Mouse (Mus musculus) heart, embryonic 12.5 days (tissue): ENCODE data around the gene 2700097O09Rik. TPM values are rescaled to one million over a fixed set of nuclear protein-coding genes. Genes with fewer than 3 reads are reported as not detected.

Experiments used
- ATAC-seq: fragments of 200-750 bp; cut with Nextera tagmentation; 2 replicates; pipeline ENCODE4 v1.8.0; 2017; ENCODE audit warnings: moderate TSS enrichment, moderate library complexity; ENCODE audit not compliant: insufficient number of reproducible peaks, low FRiP score
- H3K27ac ChIP-seq: fragments of 300-500 bp; sonication (generic); 2 replicates; pipeline ENCODE4 v1.5.1; 2016; ENCODE audit warnings: mild to moderate bottlenecking, moderate library complexity; ENCODE audit not compliant: poor library complexity, severe bottlenecking
- H3K27me3 ChIP-seq: fragments of 300-500 bp; sonication (generic); replicated peaks from 2 replicates; pipeline ENCODE4 v1.6.1; 2016; ENCODE audit warnings: mild to moderate bottlenecking, moderate library complexity
- H3K36me3 ChIP-seq: fragments of 300-500 bp; sonication (generic); 2 replicates; pipeline ENCODE4 v1.6.1; 2016; ENCODE audit warnings: mild to moderate bottlenecking, moderate library complexity
- H3K4me1 ChIP-seq: fragments of 300-500 bp; sonication (generic); replicated peaks from 2 replicates; pipeline ENCODE4 v1.6.1; 2016; ENCODE audit warnings: mild to moderate bottlenecking
- H3K4me2 ChIP-seq: fragments of 300-500 bp; sonication (generic); 2 replicates; pipeline ENCODE4 v1.6.1; 2016; ENCODE audit warnings: mild to moderate bottlenecking, moderate library complexity
- H3K4me3 ChIP-seq: fragments of 300-500 bp; sonication (generic); 2 replicates; pipeline ENCODE4 v1.5.1; 2016; ENCODE audit warnings: mild to moderate bottlenecking
- H3K9ac ChIP-seq: fragments of 300-500 bp; sonication (generic); 2 replicates; pipeline ENCODE4 v1.6.1; 2016; ENCODE audit warnings: mild to moderate bottlenecking, moderate library complexity
- H3K9me3 ChIP-seq: fragments of 300-500 bp; sonication (generic); replicated peaks from 2 replicates; pipeline ENCODE4 v1.6.1; 2016; ENCODE audit warnings: mild to moderate bottlenecking, moderate library complexity
- WGBS: fragments of 180-500 bp; shearing (Covaris S2); methylation state at CpG from one replicate; pipeline ENCODE4 v1.1.7; 2016; 5-methylcytosine and 5-hydroxymethylcytosine counted together
- polyA plus RNA-seq: library from polyadenylated mRNA; unstranded; fragments of >200 nt; fragmentation: Nextera tagmentation; extraction: Ambion mirVana; gene quantifications from 2 replicates; pipeline ENCODE4 v1.2.1, GENCODE M21; 2016

Gene 2700097O09Rik
- polyA plus RNA-seq, 1 experiment from 2014 or later: 26.8 TPM

- Histone ChIP-seq H3K9ac (no peak overlapping the region), H3K4me3 (no peak overlapping the region), H3K27ac (no peak overlapping the region), H3K9me3 (no peaks in the 10 kb centered on the region), H3K4me2 (no peak overlapping the region), H3K27me3 (no peaks in the 10 kb centered on the region), H3K36me3 (peaks cover 17% of the 10 kb centered on the region), H3K4me1 (peaks cover 21% of the 10 kb centered on the region)
- WGBS: 36% methylated on average over 6 of the region's 6 CpGs
- peak; percentile 51; the same call in 1 of the 2 replicates for ATAC-seq
These were observed 19.6 kb downstream of the 2700097O09Rik start for GRCm38 (mm10) chr12:55060212-55060898.

- no peaks in the 10 kb centered on the region for H3K9me3 ChIP-seq
- H3K27ac ChIP-seq: no peak overlapping the region
- H3K4me3 ChIP-seq: no peak overlapping the region
- no peaks in the 10 kb centered on the region for H3K27me3 ChIP-seq
- ATAC-seq: peak; percentile 68; the same call in 1 of the 2 replicates
- peaks cover 17% of the 10 kb centered on the region for H3K36me3 ChIP-seq
- 34% methylated on average over 3 of the region's 3 CpGs for WGBS
- no peak overlapping the region for H3K4me2 ChIP-seq
- peaks cover 21% of the 10 kb centered on the region for H3K4me1 ChIP-seq
- no peak overlapping the region for H3K9ac ChIP-seq
These were observed 20.1 kb downstream of the 2700097O09Rik start for GRCm38 (mm10) chr12:55059812-55060211.

- Histone ChIP-seq H3K4me3 (no peak overlapping the region), H3K27ac (no peak overlapping the region), H3K27me3 (no peaks in the 10 kb centered on the region), H3K9ac (no peak overlapping the region), H3K36me3 (peaks cover 17% of the 10 kb centered on the region), H3K4me1 (peaks cover 21% of the 10 kb centered on the region), H3K9me3 (no peaks in the 10 kb centered on the region), H3K4me2 (no peak overlapping the region)
- ATAC-seq: no peak
- 57% methylated on average over 6 of the region's 6 CpGs for WGBS
These were observed 20.9 kb downstream of the 2700097O09Rik start for GRCm38 (mm10) chr12:55058865-55059615.

- no peak overlapping the region for H3K27ac ChIP-seq
- no peak overlapping the region for H3K9ac ChIP-seq
- H3K4me3 ChIP-seq: no peak overlapping the region
- H3K4me2 ChIP-seq: no peak overlapping the region
- H3K36me3 ChIP-seq: peaks cover 17% of the 10 kb centered on the region
- 76% methylated on average over 2 of the region's 2 CpGs for WGBS
- no peaks in the 10 kb centered on the region for H3K27me3 ChIP-seq
- H3K4me1 ChIP-seq: peaks cover 27% of the 10 kb centered on the region
- ATAC-seq: no peak
- H3K9me3 ChIP-seq: no peaks in the 10 kb centered on the region
These were observed 23.2 kb downstream of the 2700097O09Rik start for GRCm38 (mm10) chr12:55056703-55057102.

GRCm38 (mm10) chr12:55054551-55055241 lies 25.2 kb downstream of the 2700097O09Rik start:
- 79% methylated on average over 2 of the region's 2 CpGs for WGBS
- ATAC-seq: no peak
- Histone ChIP-seq H3K9ac (no peak overlapping the region), H3K4me1 (peaks cover 20% of the 10 kb centered on the region), H3K27ac (no peak overlapping the region), H3K9me3 (no peaks in the 10 kb centered on the region), H3K27me3 (no peaks in the 10 kb centered on the region), H3K36me3 (peaks cover 17% of the 10 kb centered on the region), H3K4me3 (no peak overlapping the region), H3K4me2 (no peak overlapping the region)

- Histone ChIP-seq H3K36me3 (peaks cover 12% of the 10 kb centered on the region), H3K9me3 (no peaks in the 10 kb centered on the region), H3K27ac (no peak overlapping the region), H3K9ac (no peak overlapping the region), H3K4me3 (no peak overlapping the region), H3K4me2 (no peak overlapping the region), H3K27me3 (no peaks in the 10 kb centered on the region), H3K4me1 (peaks cover 14% of the 10 kb centered on the region)
- WGBS: 83% methylated on average over 7 of the region's 7 CpGs
- ATAC-seq: no peak
These were observed 26.6 kb downstream of the 2700097O09Rik start for GRCm38 (mm10) chr12:55053267-55053666.

- Histone ChIP-seq H3K27ac (no peak overlapping the region), H3K27me3 (no peaks in the 10 kb centered on the region), H3K4me2 (no peak overlapping the region), H3K4me1 (peaks cover 14% of the 10 kb centered on the region), H3K9ac (no peak overlapping the region), H3K36me3 (peaks cover 23% of the 10 kb centered on the region), H3K9me3 (no peaks in the 10 kb centered on the region), H3K4me3 (no peak overlapping the region)
- 68% methylated on average over 8 of the region's 8 CpGs for WGBS
- peak; percentile 78; the same call in 1 of the 2 replicates for ATAC-seq
These were observed 28.4 kb downstream of the 2700097O09Rik start for GRCm38 (mm10) chr12:55051210-55052173.

GRCm38 (mm10) chr12:55049731-55050353 lies 30.1 kb downstream of the 2700097O09Rik start:
- peaks cover 14% of the 10 kb centered on the region for H3K4me1 ChIP-seq
- no peak overlapping the region for H3K4me2 ChIP-seq
- 88% methylated on average over 8 of the region's 8 CpGs for WGBS
- ATAC-seq: no peak
- no peak overlapping the region for H3K9ac ChIP-seq
- H3K27ac ChIP-seq: no peak overlapping the region
- H3K36me3 ChIP-seq: peaks cover 30% of the 10 kb centered on the region
- no peaks in the 10 kb centered on the region for H3K9me3 ChIP-seq
- no peaks in the 10 kb centered on the region for H3K27me3 ChIP-seq
- no peak overlapping the region for H3K4me3 ChIP-seq

- Histone ChIP-seq H3K36me3 (peaks cover 17% of the 10 kb centered on the region), H3K4me2 (no peak overlapping the region), H3K4me3 (no peak overlapping the region), H3K9me3 (no peaks in the 10 kb centered on the region), H3K4me1 (no peaks in the 10 kb centered on the region), H3K27me3 (no peaks in the 10 kb centered on the region), H3K9ac (no peak overlapping the region), H3K27ac (no peak overlapping the region)
- no peak for ATAC-seq
- WGBS: 62% methylated on average over 15 of the region's 15 CpGs
These were observed 38.9 kb downstream of the 2700097O09Rik start for GRCm38 (mm10) chr12:55041011-55041410.

- no peak for ATAC-seq
- WGBS: 36% methylated on average over 3 of the region's 3 CpGs
- no peaks in the 10 kb centered on the region for H3K27me3 ChIP-seq
- H3K4me3 ChIP-seq: no peak overlapping the region
- no peak overlapping the region for H3K4me2 ChIP-seq
- no peak overlapping the region for H3K9ac ChIP-seq
- no peaks in the 10 kb centered on the region for H3K4me1 ChIP-seq
- H3K36me3 ChIP-seq: no peaks in the 10 kb centered on the region
- H3K27ac ChIP-seq: no peak overlapping the region
- peaks cover 4% of the 10 kb centered on the region; the same call in 1 of the 2 replicates for H3K9me3 ChIP-seq
These were observed 52.8 kb downstream of the 2700097O09Rik start for GRCm38 (mm10) chr12:55027088-55027487.
